Mouse (Mus musculus) hindbrain, embryonic 11.5 days (tissue): ENCODE measurements around the gene Gm3952. TPM values are rescaled to one million over a fixed set of nuclear protein-coding genes. Genes with fewer than 3 reads are reported as not detected.

Experiments
- ATAC-seq: fragments of 200-750 bp; cut with Nextera tagmentation; 2 replicates; pipeline ENCODE4 v1.8.0; 2017; ENCODE audit warnings: mild to moderate bottlenecking, moderate TSS enrichment, moderate library complexity; ENCODE audit not compliant: low FRiP score
- DNase-seq: peaks from one replicate; pipeline ENCODE4 v3.0.0-alpha.2; 2015; ENCODE audit warnings: low spot score
- H3K27ac ChIP-seq: fragments of 300-500 bp; sonication (generic); 2 replicates; pipeline ENCODE4 v1.5.1; 2014; ENCODE audit warnings: mild to moderate bottlenecking, low read depth, low read length
- H3K27me3 ChIP-seq: fragments of 300-500 bp; sonication (generic); 2 replicates; pipeline ENCODE4 v1.6.1; 2014; ENCODE audit warnings: mild to moderate bottlenecking, low read length, moderate library complexity, mixed read lengths; ENCODE audit not compliant: control insufficient read depth, insufficient read depth
- H3K36me3 ChIP-seq: fragments of 300-500 bp; sonication (generic); 2 replicates; pipeline ENCODE4 v1.6.1; 2014; ENCODE audit warnings: mild to moderate bottlenecking, low read length, moderate library complexity, mixed read lengths; ENCODE audit not compliant: control insufficient read depth, insufficient read depth
- H3K4me1 ChIP-seq: fragments of 300-500 bp; sonication (generic); replicated peaks from 2 replicates; pipeline ENCODE4 v1.6.1; 2014; ENCODE audit warnings: low read length, mixed read lengths; ENCODE audit not compliant: control insufficient read depth, insufficient read depth
- H3K4me2 ChIP-seq: fragments of 300-500 bp; sonication (generic); replicated peaks from 2 replicates; pipeline ENCODE4 v1.6.1; 2014; ENCODE audit warnings: mild to moderate bottlenecking, low read depth, low read length
- H3K4me3 ChIP-seq: fragments of 300-500 bp; sonication (generic); 2 replicates; pipeline ENCODE4 v1.5.1; 2014; ENCODE audit warnings: low read depth, low read length
- H3K9ac ChIP-seq: fragments of 300-500 bp; sonication (generic); 2 replicates; pipeline ENCODE4 v1.6.1; 2014; ENCODE audit warnings: low read depth, low read length
- H3K9me3 ChIP-seq: fragments of 300-500 bp; sonication (generic); 2 replicates; pipeline ENCODE4 v1.6.1; 2016; ENCODE audit warnings: low read length; ENCODE audit not compliant: control insufficient read depth
- WGBS: fragments of 180-500 bp; shearing (Covaris S2); extraction: QIAGEN DNeasy Blood & Tissue Kit; methylation state at CpG from one replicate; pipeline ENCODE4 v1.1.7; 2014; 5-methylcytosine and 5-hydroxymethylcytosine counted together
- polyA plus RNA-seq: library from polyadenylated mRNA; unstranded; fragments of >200 nt; fragmentation: Nextera tagmentation; extraction: Ambion mirVana; gene quantifications from 2 replicates; pipeline ENCODE4 v1.2.1, GENCODE M21; 2014

Gene Gm3952
- polyA plus RNA-seq, 1 experiment from 2014 or later, result not detected

DNA sequence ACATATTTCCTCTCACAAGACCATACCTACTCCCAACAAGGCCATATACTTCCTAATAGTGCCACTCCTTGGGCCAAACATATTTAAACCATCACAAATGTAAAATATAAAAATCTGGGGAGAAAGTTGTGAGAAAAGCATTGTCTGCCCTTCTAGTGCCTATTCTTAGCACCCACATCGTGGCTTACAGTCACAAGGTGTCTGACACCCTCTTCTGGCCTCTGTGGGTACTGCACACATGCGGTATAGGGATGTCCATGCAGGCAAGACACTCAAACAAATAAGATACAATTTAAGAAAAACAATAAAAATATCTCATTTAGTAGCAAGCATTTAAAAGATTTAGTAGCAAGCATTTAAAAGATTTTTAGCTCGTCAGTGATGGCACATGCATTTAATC is 89.2 kb downstream of the Gm3952 start:
- DNase-seq (peak; percentile 83), ATAC-seq (peak; percentile 66; the same call in 1 of the 2 replicates)
- H3K27ac ChIP-seq, result no peak overlapping the region
- WGBS, result 63% methylated on average over 3 of the region's 3 CpGs
- 0 out of 2 replicates have a peak, but pooled peaks cover 2% of the 10 kb centered on the region for H3K36me3 ChIP-seq
- H3K27me3 ChIP-seq, result no peaks in the 10 kb centered on the region
- H3K4me3 ChIP-seq, result no peak overlapping the region
- no peak overlapping the region for H3K4me2 ChIP-seq
- no peak overlapping the region for H3K9ac ChIP-seq
- no peaks in the 10 kb centered on the region for H3K4me1 ChIP-seq
- no peaks in the 10 kb centered on the region for H3K9me3 ChIP-seq

GRCm38 (mm10) chr8:128704836-128705235 is 93.7 kb downstream of the Gm3952 start:
- Histone ChIP-seq H3K9ac (no peak overlapping the region), H3K4me2 (no peak overlapping the region), H3K36me3 (0 out of 2 replicates have a peak, but pooled peaks cover 2% of the 10 kb centered on the region), H3K4me3 (no peak overlapping the region), H3K27ac (no peak overlapping the region), H3K9me3 (no peaks in the 10 kb centered on the region), H3K27me3 (no peaks in the 10 kb centered on the region), H3K4me1 (no peaks in the 10 kb centered on the region)
- ATAC-seq (no peak), DNase-seq (no peak)
- WGBS, result 91% methylated on average over 2 of the region's 2 CpGs

GRCm38 (mm10) chr8:128704376-128704775 is 94.1 kb downstream of the Gm3952 start:
- 90% methylated on average over 1 of the region's 1 CpGs for WGBS
- no peaks in the 10 kb centered on the region for H3K9me3 ChIP-seq
- no peak overlapping the region for H3K27ac ChIP-seq
- DNase-seq (no peak), ATAC-seq (no peak)
- H3K9ac ChIP-seq, result no peak overlapping the region
- H3K36me3 ChIP-seq, result 0 out of 2 replicates have a peak, but pooled peaks cover 2% of the 10 kb centered on the region
- H3K4me1 ChIP-seq, result no peaks in the 10 kb centered on the region
- H3K4me2 ChIP-seq, result no peak overlapping the region
- H3K27me3 ChIP-seq, result no peaks in the 10 kb centered on the region
- no peak overlapping the region for H3K4me3 ChIP-seq

- no peak overlapping the region for H3K27ac ChIP-seq
- no peak overlapping the region for H3K9ac ChIP-seq
- no peaks in the 10 kb centered on the region for H3K27me3 ChIP-seq
- H3K9me3 ChIP-seq, result no peaks in the 10 kb centered on the region
- no peaks in the 10 kb centered on the region for H3K4me1 ChIP-seq
- DNase-seq (no peak), ATAC-seq (no peak)
- WGBS, result 92% methylated on average over 3 of the region's 3 CpGs
- no peaks in the 10 kb centered on the region for H3K36me3 ChIP-seq
- no peak overlapping the region for H3K4me3 ChIP-seq
- H3K4me2 ChIP-seq, result no peak overlapping the region
These were observed 100.5 kb downstream of the Gm3952 start for GRCm38 (mm10) chr8:128697945-128698344.

DNA sequence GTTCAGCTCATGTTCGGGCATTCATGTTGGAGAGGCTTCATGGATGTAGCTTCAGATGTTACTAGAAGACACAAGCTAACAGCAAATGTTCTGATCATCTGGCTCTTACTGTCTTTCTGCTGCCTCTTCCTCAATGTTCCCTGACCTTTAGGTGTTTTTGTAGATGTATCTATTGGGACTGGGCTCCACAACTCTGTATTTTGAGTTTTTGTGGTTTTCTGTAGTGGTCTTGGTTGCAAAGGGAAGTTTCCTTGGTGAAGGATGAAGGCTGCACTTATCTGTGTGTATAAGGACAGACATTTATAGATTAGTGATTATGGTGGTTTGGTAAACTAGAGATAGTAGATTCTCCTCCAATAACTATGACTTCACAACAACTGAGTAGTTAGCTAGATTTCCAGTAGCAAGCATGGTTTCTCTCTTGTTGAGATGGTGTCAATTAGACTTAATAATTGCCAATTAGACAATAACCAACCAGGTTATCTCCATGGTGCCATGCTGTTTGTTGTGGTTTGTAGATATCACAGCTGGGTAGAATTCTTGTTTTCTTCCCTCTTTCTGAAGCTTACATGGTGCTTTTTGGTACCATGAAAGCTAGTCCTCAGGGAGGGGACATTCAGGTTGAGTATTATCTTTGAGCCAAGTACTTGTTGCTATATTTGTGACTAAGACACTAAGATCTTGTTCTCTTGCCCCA is 101.6 kb downstream of the Gm3952 start:
- Histone ChIP-seq H3K4me3 (no peak overlapping the region), H3K36me3 (no peaks in the 10 kb centered on the region), H3K9me3 (no peaks in the 10 kb centered on the region), H3K27ac (no peak overlapping the region), H3K27me3 (no peaks in the 10 kb centered on the region), H3K4me2 (no peak overlapping the region), H3K4me1 (no peaks in the 10 kb centered on the region), H3K9ac (no peak overlapping the region)
- ATAC-seq, result no peak
- WGBS, result 93% methylated on average over 1 of the region's 1 CpGs
- no peak for DNase-seq

Other genes with a start within 250 kb of the Gm3952 start
- 164 and 192 TPM in 2 replicates for gene Itgb1, start 113.0 kb downstream of the Gm3952 start, polyA plus RNA-seq